Mouse (Mus musculus) neural tube, embryonic 12.5 days (tissue): ENCODE results near the gene Paqr4. TPM values are rescaled to one million over a fixed set of nuclear protein-coding genes. Genes with fewer than 3 reads are reported as not detected.
A peak's percentile ranks its signal among the peaks of the same experiment; 100 is the strongest.

Experiments
- ATAC-seq: fragments of 200-750 bp; cut with Nextera tagmentation; 2 replicates; pipeline ENCODE4 v1.8.0; 2017; ENCODE audit warnings: low read depth, mild to moderate bottlenecking, moderate TSS enrichment, moderate library complexity; ENCODE audit not compliant: low FRiP score
- H3K27ac ChIP-seq: fragments of 300-500 bp; sonication (generic); 2 replicates; pipeline ENCODE4 v1.5.1; 2016
- H3K27me3 ChIP-seq: fragments of 300-500 bp; sonication (generic); replicated peaks from 2 replicates; pipeline ENCODE4 v1.6.1; 2016; ENCODE audit warnings: mild to moderate bottlenecking
- H3K36me3 ChIP-seq: fragments of 300-500 bp; sonication (generic); 2 replicates; pipeline ENCODE4 v1.6.1; 2016; ENCODE audit warnings: mild to moderate bottlenecking
- H3K4me1 ChIP-seq: fragments of 300-500 bp; sonication (generic); 2 replicates; pipeline ENCODE4 v1.6.1; 2016
- H3K4me2 ChIP-seq: fragments of 300-500 bp; sonication (generic); replicated peaks from 2 replicates; pipeline ENCODE4 v1.6.1; 2016; ENCODE audit warnings: mild to moderate bottlenecking
- H3K4me3 ChIP-seq: fragments of 300-500 bp; sonication (generic); 2 replicates; pipeline ENCODE4 v1.5.1; 2016
- H3K9ac ChIP-seq: fragments of 300-500 bp; sonication (generic); 2 replicates; pipeline ENCODE4 v1.6.1; 2016; ENCODE audit warnings: mild to moderate bottlenecking
- H3K9me3 ChIP-seq: fragments of 300-500 bp; sonication (generic); 2 replicates; pipeline ENCODE4 v1.6.1; 2016; ENCODE audit warnings: mild to moderate bottlenecking
- WGBS: fragments of 180-500 bp; shearing (Covaris S2); methylation state at CpG from one replicate; pipeline ENCODE4 v1.1.7; 2016; 5-methylcytosine and 5-hydroxymethylcytosine counted together
- polyA plus RNA-seq: library from polyadenylated mRNA; unstranded; fragments of >200 nt; fragmentation: Nextera tagmentation; extraction: Ambion mirVana; gene quantifications from 2 replicates; pipeline ENCODE4 v1.2.1, GENCODE M21; 2016

Gene Paqr4
- polyA plus RNA-seq, 1 experiment from 2014 or later, result 41.7 TPM

- 83% methylated on average over 3 of the region's 3 CpGs for WGBS
- Histone ChIP-seq H3K4me3 (no peak overlapping the region), H3K9me3 (no peaks in the 10 kb centered on the region), H3K36me3 (peaks cover 17% of the 10 kb centered on the region), H3K27me3 (peaks cover 55% of the 10 kb centered on the region), H3K9ac (no peak overlapping the region), H3K4me2 (no peak overlapping the region), H3K4me1 (peaks cover 19% of the 10 kb centered on the region), H3K27ac (no peak overlapping the region)
- ATAC-seq, result no peak
These were observed 6.8 kb upstream of the Paqr4 start for GRCm38 (mm10) chr17:23747471-23747870.

GRCm38 (mm10) chr17:23746767-23747166 lies 6.1 kb upstream of the Paqr4 start:
- Histone ChIP-seq H3K4me1 (peaks cover 22% of the 10 kb centered on the region), H3K9ac (no peak overlapping the region), H3K4me3 (no peak overlapping the region), H3K27me3 (peaks cover 62% of the 10 kb centered on the region), H3K9me3 (no peaks in the 10 kb centered on the region), H3K36me3 (peaks cover 10% of the 10 kb centered on the region), H3K27ac (no peak overlapping the region), H3K4me2 (no peak overlapping the region)
- no peak for ATAC-seq
- 83% methylated on average over 3 of the region's 3 CpGs for WGBS

- H3K4me1 ChIP-seq, result peaks cover 22% of the 10 kb centered on the region
- no peak overlapping the region for H3K4me3 ChIP-seq
- 3% methylated on average over 12 of the region's 12 CpGs for WGBS
- H3K27me3 ChIP-seq, result peaks cover 67% of the 10 kb centered on the region
- peaks cover 6% of the 10 kb centered on the region for H3K36me3 ChIP-seq
- no peak overlapping the region for H3K27ac ChIP-seq
- no peak for ATAC-seq
- no peaks in the 10 kb centered on the region for H3K9me3 ChIP-seq
- no peak overlapping the region for H3K9ac ChIP-seq
- peak overlapping the region; percentile 70 for H3K4me2 ChIP-seq
These were observed 5.6 kb upstream of the Paqr4 start for GRCm38 (mm10) chr17:23746311-23746710.

DNA sequence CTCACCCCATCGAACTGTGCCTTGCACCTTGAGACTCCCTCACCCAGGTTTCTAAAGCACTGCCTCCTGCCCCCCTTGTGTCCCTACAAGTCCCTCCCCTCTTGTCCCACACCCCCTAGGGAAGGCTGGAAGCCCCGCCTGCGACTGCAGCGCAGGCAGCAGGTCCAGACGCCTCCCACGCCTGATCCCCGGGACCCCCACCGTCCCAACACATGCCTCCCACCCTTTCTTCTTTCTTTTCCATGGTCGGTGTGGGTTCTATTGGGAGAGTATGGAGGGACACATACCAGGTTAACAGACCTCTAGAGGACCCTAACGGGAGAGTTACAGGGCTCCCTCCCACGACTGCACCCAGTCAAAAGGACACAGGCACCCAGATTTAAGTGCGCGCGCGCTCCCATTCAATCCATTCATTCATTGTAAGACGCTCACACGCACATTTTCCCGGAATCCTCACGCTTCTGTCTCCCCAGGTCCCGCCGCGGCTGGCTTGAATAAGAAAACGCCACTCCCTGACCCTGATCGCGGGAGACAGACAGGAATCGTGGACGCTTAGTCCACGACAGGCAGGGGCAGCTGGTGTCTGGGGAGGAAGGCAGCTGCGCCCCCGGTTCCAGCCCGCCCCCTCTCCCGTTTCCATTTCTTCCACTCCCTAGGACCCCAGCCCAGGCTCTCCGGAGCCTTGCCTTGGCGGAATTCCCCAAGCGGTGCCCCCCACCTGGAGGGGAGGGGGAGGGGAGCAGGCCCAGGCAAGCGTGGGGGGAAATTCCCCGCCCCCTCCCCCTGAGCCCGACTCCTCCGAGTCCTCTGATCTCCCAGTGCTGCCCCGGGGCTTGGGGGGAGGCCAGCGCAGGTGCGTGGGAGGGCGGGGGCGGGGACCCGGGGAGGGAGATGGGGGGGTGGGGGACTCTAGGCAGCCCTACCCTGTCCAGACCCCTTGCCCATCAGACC lies 4.9 kb upstream of the Paqr4 start, which contains the start of gene Kremen2:
Gene Kremen2, minus strand, starts transcription at position 533 of the 951 bp plus-strand sequence.
- Histone ChIP-seq H3K9ac (peak within 1 kb of the TSS; percentile 40), H3K4me1 (peaks cover 26% of the 10 kb centered on the region), H3K27me3 (peaks cover 74% of the 10 kb centered on the region), H3K9me3 (no peaks in the 10 kb centered on the region), H3K27ac (no peak within 1 kb of the TSS), H3K4me3 (peak within 1 kb of the TSS; percentile 32), H3K4me2 (peak within 1 kb of the TSS; percentile 70), H3K36me3 (peaks cover 4% of the 10 kb centered on the region)
- peak; percentile 19; the same call in 1 of the 2 replicates for ATAC-seq
- WGBS, result under 1% methylated on average over 37 of the region's 45 CpGs

DNA sequence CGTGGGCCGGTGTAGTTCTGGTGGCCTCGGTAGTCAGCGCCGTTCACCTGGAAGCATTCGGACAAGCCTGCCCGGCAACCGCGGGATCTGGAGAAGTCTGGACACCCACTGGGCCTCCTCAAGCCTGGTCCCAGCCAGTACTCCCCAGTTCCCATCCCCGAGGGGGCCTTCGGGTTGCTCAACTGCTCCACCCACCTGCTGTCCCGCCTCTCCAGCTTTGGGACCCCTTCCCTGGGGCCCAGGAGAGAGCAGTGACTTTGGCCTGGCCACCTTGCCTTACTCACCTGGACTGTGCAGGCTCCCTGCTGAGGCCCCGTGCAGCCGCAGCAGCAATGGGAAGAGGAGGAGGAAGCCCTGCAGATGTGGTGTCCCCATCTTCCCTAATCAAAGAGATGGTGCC lies 4.0 kb upstream of the Paqr4 start:
- Histone ChIP-seq H3K36me3 (no peaks in the 10 kb centered on the region; the same call in 1 of the 2 replicates), H3K4me2 (peak overlapping the region; percentile 70), H3K27ac (no peak overlapping the region), H3K4me1 (peaks cover 28% of the 10 kb centered on the region), H3K4me3 (no peak overlapping the region; the same call in 1 of the 2 replicates), H3K9me3 (no peaks in the 10 kb centered on the region), H3K9ac (no peak overlapping the region), H3K27me3 (peaks cover 75% of the 10 kb centered on the region)
- WGBS, result 2% methylated on average over 14 of the region's 14 CpGs
- no peak for ATAC-seq

DNA sequence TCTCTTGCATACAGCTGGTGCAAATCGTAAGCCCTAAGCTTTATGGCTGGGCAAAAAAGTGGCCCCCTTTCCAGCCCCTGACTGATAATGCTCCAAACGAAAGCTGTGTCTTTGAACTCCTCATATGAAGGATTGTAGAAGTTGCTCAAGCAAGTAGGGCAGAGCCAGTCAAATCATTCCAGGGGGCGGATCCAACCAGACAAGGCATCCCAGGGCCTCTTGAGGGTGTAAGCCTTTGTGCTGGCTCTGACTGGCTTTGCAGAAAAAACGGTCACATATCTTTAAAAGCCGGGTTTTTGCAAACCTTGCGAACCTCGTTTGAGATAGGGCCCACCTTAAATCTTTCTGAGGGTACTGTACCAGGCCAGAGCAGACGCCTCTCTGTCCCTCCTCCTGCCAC lies 3.4 kb upstream of the Paqr4 start:
- H3K4me1 ChIP-seq, result peaks cover 33% of the 10 kb centered on the region
- H3K27me3 ChIP-seq, result peaks cover 78% of the 10 kb centered on the region
- no peak overlapping the region for H3K4me3 ChIP-seq

GRCm38 (mm10) chr17:23742941-23743340 lies 2.3 kb upstream of the Paqr4 start:
- Histone ChIP-seq H3K27ac (no peak overlapping the region), H3K4me1 (peaks cover 38% of the 10 kb centered on the region), H3K9me3 (no peaks in the 10 kb centered on the region), H3K9ac (no peak overlapping the region), H3K36me3 (no peaks in the 10 kb centered on the region), H3K27me3 (peaks cover 75% of the 10 kb centered on the region), H3K4me3 (0 out of 2 replicates have a peak overlapping the region, but pooled peaks have one; percentile 16), H3K4me2 (peak overlapping the region; percentile 52; the same call in 1 of the 2 replicates)
- 68% methylated on average over 12 of the region's 12 CpGs for WGBS
- ATAC-seq, result no peak

More for the DNA sequence above, 3.4 kb upstream of the Paqr4 start:
- no peaks in the 10 kb centered on the region for H3K36me3 ChIP-seq
- WGBS, result 13% methylated on average over 8 of the region's 8 CpGs
- no peak overlapping the region for H3K4me2 ChIP-seq
- no peak overlapping the region for H3K9ac ChIP-seq
- H3K27ac ChIP-seq, result no peak overlapping the region
- no peaks in the 10 kb centered on the region for H3K9me3 ChIP-seq
- no peak for ATAC-seq

DNA sequence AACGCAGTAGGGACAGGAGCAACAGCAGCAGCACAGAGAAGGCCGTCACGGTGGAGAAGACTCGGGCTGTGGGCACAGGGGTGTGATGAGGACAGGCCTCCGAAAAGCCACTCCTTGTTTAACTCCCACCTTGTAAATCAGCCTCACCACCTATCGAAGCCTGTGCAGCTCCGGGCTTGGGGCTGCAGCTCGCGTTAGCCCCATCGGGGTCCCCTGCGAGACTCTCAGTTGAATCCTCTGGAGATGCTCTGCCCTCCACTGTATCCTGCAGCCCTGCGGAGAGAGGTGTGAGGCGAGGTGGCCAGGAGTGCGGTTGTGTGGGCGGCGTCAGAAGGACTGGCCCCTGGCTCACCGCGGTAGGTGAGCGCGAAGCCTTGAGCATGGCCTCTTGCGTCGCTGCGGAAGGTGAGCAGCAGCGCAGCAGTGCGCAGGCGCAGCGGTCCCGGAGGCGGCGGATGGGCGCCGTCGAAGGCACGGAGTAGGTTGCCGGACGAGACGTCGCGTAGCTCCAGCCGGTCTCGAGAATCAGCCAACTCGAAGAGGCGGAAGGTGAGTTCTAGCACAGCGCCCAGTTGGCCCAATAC lies 1.6 kb upstream of the Paqr4 start:
- Histone ChIP-seq H3K4me2 (peak overlapping the region; percentile 52), H3K36me3 (0 out of 2 replicates have a peak, but pooled peaks cover 4% of the 10 kb centered on the region), H3K9me3 (no peaks in the 10 kb centered on the region), H3K27me3 (peaks cover 69% of the 10 kb centered on the region), H3K4me1 (peaks cover 38% of the 10 kb centered on the region), H3K4me3 (peak overlapping the region; percentile 16; the same call in 1 of the 2 replicates), H3K9ac (no peak overlapping the region), H3K27ac (no peak overlapping the region)
- no peak for ATAC-seq
- WGBS, result 8% methylated on average over 44 of the region's 44 CpGs

DNA sequence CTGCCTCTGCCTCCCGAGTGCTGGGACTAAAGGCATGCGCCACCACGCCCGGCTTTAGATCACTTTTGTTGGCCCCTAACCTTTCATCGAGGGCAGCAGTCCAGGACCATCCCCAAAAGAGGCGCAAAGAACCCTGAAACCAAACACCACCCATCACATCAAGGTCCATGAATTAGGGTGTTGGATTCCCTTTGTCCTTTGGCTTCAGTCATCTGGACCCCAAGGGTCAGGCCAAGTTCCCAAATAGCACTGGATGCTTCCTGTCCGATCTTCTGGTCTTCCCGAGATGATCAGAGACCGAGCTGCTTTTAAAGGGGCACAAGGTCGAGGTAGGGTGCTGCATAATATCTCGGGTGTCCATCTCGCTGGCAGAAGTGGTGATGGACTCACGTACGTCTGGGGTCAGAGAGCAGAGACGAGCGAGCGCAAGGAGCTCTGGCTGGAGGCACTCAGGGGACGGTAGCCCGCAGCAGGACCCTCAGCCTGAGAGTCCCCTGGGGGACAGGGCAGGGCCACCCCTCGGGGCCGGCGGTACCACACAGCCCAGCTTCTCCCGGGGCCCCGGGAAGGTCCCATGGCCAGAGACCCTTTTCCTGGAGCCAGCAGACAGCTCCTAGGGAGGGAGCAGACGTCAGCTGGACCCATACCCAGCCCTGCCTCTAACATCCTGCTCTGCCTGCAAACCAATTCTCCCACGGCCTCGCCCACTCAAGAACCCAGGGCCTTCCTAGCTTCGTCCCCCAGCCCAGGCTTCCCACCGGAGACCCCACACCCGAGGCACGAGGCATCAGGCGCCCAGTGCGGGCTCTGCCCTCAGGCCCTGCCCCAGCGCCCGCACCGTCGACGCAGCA lies 917 bp upstream of the Paqr4 start:
- WGBS, result 51% methylated on average over 38 of the region's 38 CpGs
- no peaks in the 10 kb centered on the region for H3K9me3 ChIP-seq
- peaks cover 38% of the 10 kb centered on the region for H3K4me1 ChIP-seq
- H3K36me3 ChIP-seq, result peaks cover 10% of the 10 kb centered on the region
- peak overlapping the region; percentile 16; the same call in 1 of the 2 replicates for H3K4me3 ChIP-seq
- H3K4me2 ChIP-seq, result peak overlapping the region; percentile 52
- no peak overlapping the region for H3K27ac ChIP-seq
- peaks cover 64% of the 10 kb centered on the region for H3K27me3 ChIP-seq
- no peak for ATAC-seq
- no peak overlapping the region for H3K9ac ChIP-seq

- Histone ChIP-seq H3K27ac (0 out of 2 replicates have a peak overlapping the region, but pooled peaks have one; percentile 43), H3K4me3 (peak overlapping the region; percentile 69), H3K4me1 (peaks cover 28% of the 10 kb centered on the region), H3K36me3 (peaks cover 24% of the 10 kb centered on the region), H3K9me3 (no peaks in the 10 kb centered on the region), H3K4me2 (peak overlapping the region; percentile 96), H3K27me3 (peaks cover 49% of the 10 kb centered on the region), H3K9ac (peak overlapping the region; percentile 82)
- under 1% methylated on average over 46 of the region's 46 CpGs for WGBS
- ATAC-seq, result peak; percentile 87
These were observed 507 bp downstream of the Paqr4 start for GRCm38 (mm10) chr17:23740136-23740584.
